Mouse (Mus musculus) MEL (cell line): ENCODE data around the gene Muc20. TPM values are rescaled to one million over a fixed set of nuclear protein-coding genes. Genes with fewer than 3 reads are reported as not detected.

Experiments
- DNase-seq: peaks from one replicate; pipeline ENCODE4 v3.0.0; 2011; ENCODE audit warnings: low read depth, low spot score
- H3K27ac ChIP-seq: 2 replicates; pipeline ENCODE4 v1.5.1; 2012; ENCODE audit warnings: low read depth, mild to moderate bottlenecking, control low read depth, low read length, moderate library complexity; ENCODE audit not compliant: control insufficient read depth
- H3K27me3 ChIP-seq, 2 experiments: fragments of 150-350 bp in 1 of 2; sonication (generic) in 1 of 2; 2 replicates each; pipeline ENCODE4 v1.6.1; 2012; ENCODE audit warnings: low read length in 2 of 2, mild to moderate bottlenecking in 2 of 2, improper control_type of control experiment in 1 of 2, moderate library complexity in 1 of 2; ENCODE audit not compliant: insufficient read depth in 2 of 2, control insufficient read depth in 1 of 2
- H3K36me3 ChIP-seq, 2 experiments: 2 replicates each; pipeline ENCODE4 v1.6.1; 2012 to 2014; ENCODE audit warnings: low read length in 2 of 2, improper control_type of control experiment in 1 of 2, inconsistent platforms in 1 of 2, mild to moderate bottlenecking in 1 of 2; ENCODE audit not compliant: insufficient read depth in 2 of 2, control insufficient read depth in 1 of 2
- H3K4me1 ChIP-seq, 2 experiments: fragments of 150-350 bp in 1 of 2; sonication (generic) in 1 of 2; 2 replicates each; pipeline ENCODE4 v1.6.1; 2012; ENCODE audit warnings: low read length in 2 of 2, improper control_type of control experiment in 1 of 2, mild to moderate bottlenecking in 1 of 2; ENCODE audit not compliant: insufficient read depth in 2 of 2, control insufficient read depth in 1 of 2
- H3K4me3 ChIP-seq, 2 experiments: fragments of 150-350 bp in 1 of 2; sonication (generic) in 1 of 2; 2 replicates each; pipeline ENCODE4 v1.5.1; 2012; ENCODE audit warnings: low read depth in 2 of 2, low read length in 2 of 2, mild to moderate bottlenecking in 2 of 2, moderate library complexity in 2 of 2, control low read depth in 1 of 2, improper control_type of control experiment in 1 of 2; ENCODE audit not compliant: control insufficient read depth in 1 of 2, insufficient read depth in 1 of 2
- H3K79me2 ChIP-seq: 2 replicates; pipeline ENCODE4 v1.6.1; 2012; ENCODE audit warnings: mild to moderate bottlenecking, low read length, moderate library complexity; ENCODE audit not compliant: control insufficient read depth, poor library complexity, insufficient read depth
- H3K9ac ChIP-seq: 2 replicates; pipeline ENCODE4 v1.6.1; 2012; ENCODE audit warnings: low read depth, mild to moderate bottlenecking, control low read depth, low read length, moderate library complexity; ENCODE audit not compliant: control insufficient read depth, poor library complexity, severe bottlenecking
- H3K9me3 ChIP-seq: fragments of 150-350 bp; sonication (generic); replicated peaks from 2 replicates; pipeline ENCODE4 v1.6.1; 2012; ENCODE audit warnings: mild to moderate bottlenecking, low read length, improper control_type of control experiment, moderate library complexity; ENCODE audit not compliant: insufficient read depth
- BHLHE40 ChIP-seq: IDR thresholded peaks from 2 replicates; pipeline ENCODE4 v1.6.1; 2012; ENCODE audit warnings: low read depth, mild to moderate bottlenecking, inconsistent platforms, low read length, improper control_type of control experiment, borderline replicate concordance
- CHD1 ChIP-seq: IDR thresholded peaks from 2 replicates; pipeline ENCODE4 v1.6.1; 2012; ENCODE audit warnings: low read depth, mild to moderate bottlenecking, inconsistent platforms, low read length, improper control_type of control experiment
- CHD2 ChIP-seq: IDR thresholded peaks from 2 replicates; pipeline ENCODE4 v1.6.1; 2011; ENCODE audit warnings: low read length, improper control_type of control experiment
- CTCF ChIP-seq, 3 experiments: IDR thresholded peaks in 2 of 3; conservative IDR thresholded peaks in 1 of 3; 2 replicates each; pipeline ENCODE4 v1.5.1; 2011 to 2012; ENCODE audit warnings: low read length in 3 of 3, low read depth in 2 of 3, mild to moderate bottlenecking in 2 of 3, improper control_type of control experiment in 1 of 3, inconsistent platforms in 1 of 3, mixed read lengths in 1 of 3, moderate library complexity in 1 of 3; ENCODE audit not compliant: control insufficient read depth in 1 of 3, insufficient read depth in 1 of 3, poor library complexity in 1 of 3, severe bottlenecking in 1 of 3
- ELF1 ChIP-seq: IDR thresholded peaks from 2 replicates; pipeline ENCODE4 v1.6.1; 2014; ENCODE audit warnings: low read depth, mild to moderate bottlenecking, inconsistent platforms, low read length, improper control_type of control experiment, moderate library complexity
- EP300 ChIP-seq, 2 experiments: IDR thresholded peaks; 2 replicates each; pipeline ENCODE4 v1.6.1; 2011; ENCODE audit warnings: improper control_type of control experiment in 2 of 2, low read length in 2 of 2, low read depth in 1 of 2, mild to moderate bottlenecking in 1 of 2
- GABPA ChIP-seq: IDR thresholded peaks from 2 replicates; pipeline ENCODE4 v1.6.1; 2012; ENCODE audit warnings: low read depth, mild to moderate bottlenecking, inconsistent platforms, low read length, improper control_type of control experiment, moderate library complexity
- GATA1 ChIP-seq: IDR thresholded peaks from 2 replicates; pipeline ENCODE4 v1.6.1; 2011; ENCODE audit warnings: low read depth, low read length, improper control_type of control experiment
- JUND ChIP-seq: IDR thresholded peaks from 2 replicates; pipeline ENCODE4 v1.6.1; 2011; ENCODE audit warnings: low read depth, mild to moderate bottlenecking, improper control_type of control experiment, low read length
- KAT2A ChIP-seq: conservative IDR thresholded peaks from 2 replicates; pipeline ENCODE4 v1.6.1; 2012; ENCODE audit warnings: low read depth, low read length, improper control_type of control experiment, inconsistent platforms
- MAX ChIP-seq: IDR thresholded peaks from 2 replicates; pipeline ENCODE4 v1.6.1; 2011; ENCODE audit warnings: low read length, improper control_type of control experiment
- MAZ ChIP-seq: IDR thresholded peaks from 2 replicates; pipeline ENCODE4 v1.6.1; 2012; ENCODE audit warnings: low read depth, mild to moderate bottlenecking, inconsistent platforms, low read length, improper control_type of control experiment
- MYC ChIP-seq: IDR thresholded peaks from 2 replicates; pipeline ENCODE4 v1.6.1; 2011; ENCODE audit warnings: low read depth, mild to moderate bottlenecking, low read length, improper control_type of control experiment, moderate library complexity
- NELFE ChIP-seq: IDR thresholded peaks from 2 replicates; pipeline ENCODE4 v1.6.1; 2011; ENCODE audit warnings: low read depth, low read length, improper control_type of control experiment
- POLR2AphosphoS2 ChIP-seq: IDR thresholded peaks from 2 replicates; pipeline ENCODE4 v1.6.1; 2011; ENCODE audit warnings: low read length, improper control_type of control experiment
- RAD21 ChIP-seq: IDR thresholded peaks from 2 replicates; pipeline ENCODE4 v1.6.1; 2011; ENCODE audit warnings: mild to moderate bottlenecking, low read depth, low read length, improper control_type of control experiment
- SMC3 ChIP-seq: IDR thresholded peaks from 2 replicates; pipeline ENCODE4 v1.6.1; 2011; ENCODE audit warnings: low read depth, low read length, improper control_type of control experiment
- USF2 ChIP-seq, 2 experiments: IDR thresholded peaks; 2 replicates each; pipeline ENCODE4 v1.6.1; 2011 to 2012; ENCODE audit warnings: improper control_type of control experiment in 2 of 2, low read length in 2 of 2, borderline replicate concordance in 1 of 2, inconsistent platforms in 1 of 2, low read depth in 1 of 2, mild to moderate bottlenecking in 1 of 2; ENCODE audit not compliant: insufficient read depth in 1 of 2
- ZC3H11A ChIP-seq: IDR thresholded peaks from 2 replicates; pipeline ENCODE4 v1.6.1; 2012; ENCODE audit warnings: low read depth, mild to moderate bottlenecking, inconsistent platforms, low read length, improper control_type of control experiment
- ZKSCAN1 ChIP-seq: IDR thresholded peaks from 2 replicates; pipeline ENCODE4 v1.6.1; 2012; ENCODE audit warnings: low read depth, mild to moderate bottlenecking, inconsistent platforms, low read length, improper control_type of control experiment, moderate library complexity
- polyA plus RNA-seq, 2 experiments: library from polyadenylated mRNA; stranded (reverse) in 1 of 2; unstranded in 1 of 2; fragments of >175 nt in 1 of 2; fragments of >200 nt in 1 of 2; gene quantifications; 2 replicates each; pipeline versions ENCODE4 v1.2.1 to v1.2.4; 2012; ENCODE audit warnings: low replicate concordance in 2 of 2, low read depth in 1 of 2; ENCODE audit not compliant: insufficient read length in 2 of 2, insufficient read depth in 1 of 2, missing spikeins in 1 of 2
- total RNA-seq: library from RNA; depleted of rRNA; stranded (reverse); fragments of 300-350 nt; gene quantifications from 2 replicates; pipeline ENCODE4 v1.2.3, GENCODE M21; 2012

Muc20 gene
- total and polyA plus RNA-seq, 3 experiments = not detected

- Histone ChIP-seq H3K9ac (no peak overlapping the region), H3K9me3 (no peaks in the 10 kb centered on the region), H3K4me1 (no peaks in the 10 kb centered on the region), H3K79me2 (no peaks in the 10 kb centered on the region), H3K27ac (no peak overlapping the region), H3K36me3 (no peaks in the 10 kb centered on the region), H3K27me3 (no peaks in the 10 kb centered on the region), H3K4me3 (no peak overlapping the region)
- no peak for DNase-seq
- no peak for TF ChIP-seq GATA1
- TF ChIP-seq CHD2 = no peak
- no peak for TF ChIP-seq RAD21
- no peak for TF ChIP-seq CHD1
- TF ChIP-seq MAX = no peak
Measured at GRCm38 (mm10) chr16:32821772-32822449, 24.7 kb upstream of the Muc20 start.

- Histone ChIP-seq H3K9me3 (no peaks in the 10 kb centered on the region), H3K79me2 (no peaks in the 10 kb centered on the region), H3K9ac (no peak overlapping the region), H3K4me3 (no peak overlapping the region), H3K27ac (no peak overlapping the region), H3K27me3 (no peaks in the 10 kb centered on the region), H3K36me3 (peaks cover 0 to 3% of the 10 kb centered on the region in 2 experiments; a peak in 1 of 4 replicates), H3K4me1 (peaks cover 0 to 7% of the 10 kb centered on the region in 2 experiments; a peak in 2 of 4 replicates)
- no peak for TF ChIP-seq KAT2A
- TF ChIP-seq ELF1 = no peak
- no peak for TF ChIP-seq MAZ
- no peak for TF ChIP-seq GABPA
- no peak for TF ChIP-seq BHLHE40
- no peak for TF ChIP-seq EP300 (IDR thresholded peaks at IDR 0.05; ENCODE audit: low read depth in 1 of 2, low read length in 2 of 2)
- TF ChIP-seq NELFE = no peak
- TF ChIP-seq POLR2AphosphoS2 = no peak
- no peak for TF ChIP-seq JUND
- no peak for TF ChIP-seq ZKSCAN1
- no peak for TF ChIP-seq USF2 (IDR thresholded peaks at IDR 0.05; ENCODE audit: borderline replicate concordance in 1 of 2, insufficient read depth in 1 of 2, low read depth in 1 of 2, low read length in 2 of 2)
- no peak for TF ChIP-seq CHD1
- TF ChIP-seq SMC3 = no peak
- no peak for TF ChIP-seq MYC
- TF ChIP-seq ZC3H11A = no peak
- no peak for TF ChIP-seq CTCF (IDR thresholded peaks at IDR 0.05 in 2 of 3, conservative IDR thresholded peaks at IDR 0.05 in 1 of 3; ENCODE audit: control insufficient read depth in 1 of 3, insufficient read depth in 1 of 3, low read depth in 2 of 3, low read length in 3 of 3, poor library complexity in 1 of 3, severe bottlenecking in 1 of 3)
- DNase-seq = no peak
Measured at GRCm38 (mm10) chr16:32818441-32818840, 21.2 kb upstream of the Muc20 start.
